Mouse (Mus musculus) testis, adult 2 months (tissue): ENCODE measurements around the gene Fam13c. TPM values are rescaled to one million over a fixed set of nuclear protein-coding genes. Genes with fewer than 3 reads are reported as not detected.

Source experiments
- H3K27ac ChIP-seq: fragments of 200-500 bp; 2 replicates; pipeline ENCODE4 v1.5.1; 2012; ENCODE audit warnings: low read depth, low read length; ENCODE audit not compliant: control insufficient read depth, insufficient read depth
- H3K27me3 ChIP-seq: fragments of 200-500 bp; 2 replicates; pipeline ENCODE4 v1.6.1; 2012; ENCODE audit warnings: mild to moderate bottlenecking, low read length, moderate library complexity; ENCODE audit not compliant: control insufficient read depth, insufficient read depth
- H3K36me3 ChIP-seq: fragments of 200-500 bp; 2 replicates; pipeline ENCODE4 v1.6.1; 2012; ENCODE audit warnings: mild to moderate bottlenecking, low read length; ENCODE audit not compliant: control insufficient read depth, insufficient read depth
- H3K4me1 ChIP-seq: fragments of 200-500 bp; 2 replicates; pipeline ENCODE4 v1.6.1; 2012; ENCODE audit warnings: low read length; ENCODE audit not compliant: control insufficient read depth, insufficient read depth
- H3K4me3 ChIP-seq: fragments of 200-500 bp; 2 replicates; pipeline ENCODE4 v1.5.1; 2012; ENCODE audit warnings: low read depth, mild to moderate bottlenecking, low read length, moderate library complexity, mixed read lengths; ENCODE audit not compliant: control insufficient read depth
- CTCF ChIP-seq: fragments of 200-500 bp; IDR thresholded peaks from 2 replicates; pipeline ENCODE4 v1.5.1; 2012; ENCODE audit warnings: low read depth, mild to moderate bottlenecking, inconsistent platforms, low read length, moderate library complexity; ENCODE audit not compliant: control insufficient read depth, insufficient read depth, insufficient replicate concordance
- POLR2A ChIP-seq: fragments of 200-500 bp; IDR thresholded peaks from 2 replicates; pipeline ENCODE4 v1.6.1; 2012; ENCODE audit warnings: low read depth, mild to moderate bottlenecking, inconsistent platforms, low read length, moderate library complexity; ENCODE audit not compliant: control insufficient read depth
- polyA plus RNA-seq: library from polyadenylated mRNA; depleted of rRNA; stranded (reverse); fragments of >200 nt; gene quantifications from 2 replicates; pipeline ENCODE4 v1.2.3, GENCODE M21; 2012

The Fam13c gene
- polyA plus RNA-seq, 1 experiment, result 2.2 TPM

GRCm38 (mm10) chr10:70493891-70494290 lies 53.6 kb downstream of the Fam13c start:
- Histone ChIP-seq H3K27ac (no peak overlapping the region), H3K27me3 (no peaks in the 10 kb centered on the region), H3K36me3 (no peaks in the 10 kb centered on the region), H3K4me1 (no peaks in the 10 kb centered on the region), H3K4me3 (no peak overlapping the region)
- no peak for TF ChIP-seq POLR2A
- TF ChIP-seq CTCF, result no peak

- no peak for TF ChIP-seq POLR2A
- no peak for TF ChIP-seq CTCF
- H3K27me3 ChIP-seq, result no peaks in the 10 kb centered on the region
- no peak overlapping the region for H3K4me3 ChIP-seq
- H3K27ac ChIP-seq, result no peak overlapping the region
- no peaks in the 10 kb centered on the region for H3K4me1 ChIP-seq
- H3K36me3 ChIP-seq, result no peaks in the 10 kb centered on the region
Measured at GRCm38 (mm10) chr10:70494441-70494840, 54.2 kb downstream of the Fam13c start.

GRCm38 (mm10) chr10:70495106-70496104 lies 55.1 kb downstream of the Fam13c start:
- no peak for TF ChIP-seq CTCF
- Histone ChIP-seq H3K4me3 (no peak overlapping the region), H3K27me3 (no peaks in the 10 kb centered on the region), H3K27ac (0 out of 2 replicates have a peak overlapping the region, but pooled peaks have one; percentile 18), H3K4me1 (no peaks in the 10 kb centered on the region), H3K36me3 (no peaks in the 10 kb centered on the region)

GRCm38 (mm10) chr10:70496938-70497337 lies 56.7 kb downstream of the Fam13c start:
- no peak for TF ChIP-seq POLR2A
- TF ChIP-seq CTCF, result no peak
- Histone ChIP-seq H3K27me3 (no peaks in the 10 kb centered on the region), H3K27ac (no peak overlapping the region), H3K4me1 (no peaks in the 10 kb centered on the region), H3K36me3 (no peaks in the 10 kb centered on the region), H3K4me3 (no peak overlapping the region)

GRCm38 (mm10) chr10:70498328-70498727 lies 58.0 kb downstream of the Fam13c start:
- TF ChIP-seq CTCF, result no peak
- no peak for TF ChIP-seq POLR2A
- Histone ChIP-seq H3K36me3 (no peaks in the 10 kb centered on the region), H3K27me3 (no peaks in the 10 kb centered on the region), H3K4me3 (no peak overlapping the region), H3K27ac (no peak overlapping the region), H3K4me1 (no peaks in the 10 kb centered on the region)

GRCm38 (mm10) chr10:70499246-70499645 lies 59.0 kb downstream of the Fam13c start:
- Histone ChIP-seq H3K27me3 (no peaks in the 10 kb centered on the region), H3K4me1 (no peaks in the 10 kb centered on the region)

GRCm38 (mm10) chr10:70504871-70505270 lies 64.6 kb downstream of the Fam13c start:
- TF ChIP-seq CTCF (no peak), POLR2A (no peak)
- Histone ChIP-seq H3K4me3 (no peak overlapping the region), H3K36me3 (no peaks in the 10 kb centered on the region), H3K27me3 (no peaks in the 10 kb centered on the region), H3K4me1 (peaks cover 9% of the 10 kb centered on the region), H3K27ac (no peak overlapping the region)

More at GRCm38 (mm10) chr10:70499246-70499645, 59.0 kb downstream of the Fam13c start:
- TF ChIP-seq POLR2A (no peak), CTCF (no peak)
- Histone ChIP-seq H3K27ac (no peak overlapping the region), H3K4me3 (no peak overlapping the region), H3K36me3 (no peaks in the 10 kb centered on the region)

GRCm38 (mm10) chr10:70505395-70505794 lies 65.1 kb downstream of the Fam13c start:
- Histone ChIP-seq H3K27ac (no peak overlapping the region), H3K36me3 (no peaks in the 10 kb centered on the region), H3K27me3 (no peaks in the 10 kb centered on the region), H3K4me1 (peaks cover 9% of the 10 kb centered on the region), H3K4me3 (no peak overlapping the region)
- TF ChIP-seq CTCF (no peak), POLR2A (no peak)
